ENCODE assay signal across 10 mouse cellular contexts in genomic region chr4:102253994-102254393, GRCm38 (mm10).
DNase-seq lines count a peak whose midpoint lies in the region; ATAC-seq and TF ChIP-seq lines count a peak whose summit lies in the region.
"Had no signal": no experiment of that assay in that cellular context is flagged by ENCODE, and none has a peak within 500 bp of the region (broad histone marks: within the 10 kb centered on the region; RNA-seq: fewer than 3 reads in every experiment).

No protein-coding gene starts in this region.

- no peaks in the 10 kb centered on the region for H3K9me3 ChIP-seq in heart, postnatal 0 days (replicated peaks; ENCODE audit: control insufficient read depth, low read length)
- H3K9me3 ChIP-seq in embryonic facial prominence, embryonic 12.5 days = no peaks in the 10 kb centered on the region
- H3K9me3 ChIP-seq in hindbrain, embryonic 10.5 days = no peaks in the 10 kb centered on the region
- H3K9me3 ChIP-seq in midbrain, embryonic 13.5 days = no peaks in the 10 kb centered on the region
- H3K9me3 ChIP-seq: liver, embryonic 12.5 days had no signal

- TF ChIP-seq CTCF in heart, postnatal 0 days (IDR thresholded peaks at IDR 0.05; ENCODE audit: low read depth) = no peak

- no peak overlapping the region; the same call in 1 of the 2 replicates for H3K4me3 ChIP-seq in heart, postnatal 0 days (ENCODE audit: low read depth, low read length)
- no peak overlapping the region for H3K4me3 ChIP-seq in embryonic facial prominence, embryonic 12.5 days
- peak overlapping the region; percentile 55 for H3K4me3 ChIP-seq in hindbrain, embryonic 10.5 days
- peak overlapping the region; percentile 44 for H3K4me3 ChIP-seq in midbrain, embryonic 13.5 days (replicated peaks)
- H3K4me3 ChIP-seq: liver, embryonic 12.5 days had no signal

- no peaks in the 10 kb centered on the region for H3K27me3 ChIP-seq in heart, postnatal 0 days (ENCODE audit: control insufficient read depth, insufficient read depth, low read length)
- no peaks in the 10 kb centered on the region for H3K27me3 ChIP-seq in embryonic facial prominence, embryonic 12.5 days
- H3K27me3 ChIP-seq in hindbrain, embryonic 10.5 days (ENCODE audit: insufficient read depth, poor library complexity, severe bottlenecking) = no peaks in the 10 kb centered on the region
- H3K27me3 ChIP-seq in midbrain, embryonic 13.5 days = no peaks in the 10 kb centered on the region
- H3K27me3 ChIP-seq: liver, embryonic 12.5 days had no signal

- H3K36me3 ChIP-seq in heart, postnatal 0 days (replicated peaks; ENCODE audit: control insufficient read depth, insufficient read depth, low read length) = no peaks in the 10 kb centered on the region
- H3K36me3 ChIP-seq in embryonic facial prominence, embryonic 12.5 days = no peaks in the 10 kb centered on the region
- no peaks in the 10 kb centered on the region for H3K36me3 ChIP-seq in hindbrain, embryonic 10.5 days
- no peaks in the 10 kb centered on the region for H3K36me3 ChIP-seq in midbrain, embryonic 13.5 days
- H3K36me3 ChIP-seq: liver, embryonic 12.5 days had no signal

- no peak for DNase-seq in heart, postnatal 0 days (ENCODE audit: low spot score)
- DNase-seq in heart, adult 11 months = no peak
- no peak for DNase-seq in hindbrain, embryonic 10.5 days (ENCODE audit: low spot score)
- DNase-seq in adrenal gland, adult (ENCODE audit: inconsistent age in 2 of 2, low spot score in 1 of 2) = no peak
- DNase-seq in right cerebral cortex, postnatal 10 days (ENCODE audit: low spot score in 2 of 2) = no peak
- no peak for DNase-seq in frontal cortex, postnatal 25 days (ENCODE audit: low spot score in 2 of 2)
- DNase-seq: gastrocnemius, postnatal 36 days had no signal

- no peak for ATAC-seq in heart, postnatal 0 days (ENCODE audit: insufficient read depth, low read depth)
- ATAC-seq in embryonic facial prominence, embryonic 12.5 days (ENCODE audit: insufficient number of reproducible peaks, insufficient read depth, low FRiP score, low TSS enrichment) = no peak
- peak; percentile 52 for ATAC-seq in midbrain, embryonic 13.5 days
- ATAC-seq: liver, embryonic 12.5 days had no signal

- H3K9ac ChIP-seq in heart, postnatal 0 days (replicated peaks; ENCODE audit: low read depth, low read length) = no peak overlapping the region
- no peak overlapping the region for H3K9ac ChIP-seq in embryonic facial prominence, embryonic 12.5 days
- H3K9ac ChIP-seq in midbrain, embryonic 13.5 days (replicated peaks) = 0 out of 2 replicates have a peak overlapping the region, but pooled peaks have one; percentile 57
- H3K9ac ChIP-seq: liver, embryonic 12.5 days had no signal

- TF ChIP-seq EP300 in heart, postnatal 0 days (IDR thresholded peaks at IDR 0.05; ENCODE audit: low read depth) = no peak

- H3K4me2 ChIP-seq in heart, postnatal 0 days (ENCODE audit: low read depth, low read length) = peak overlapping the region; percentile 74
- peak overlapping the region; percentile 63 for H3K4me2 ChIP-seq in embryonic facial prominence, embryonic 12.5 days (replicated peaks)
- peak overlapping the region; percentile 66 for H3K4me2 ChIP-seq in midbrain, embryonic 13.5 days (replicated peaks)

- 0 out of 2 replicates have a peak, but pooled peaks cover 7% of the 10 kb centered on the region for H3K4me1 ChIP-seq in heart, postnatal 0 days (ENCODE audit: control insufficient read depth, insufficient read depth)
- H3K4me1 ChIP-seq in embryonic facial prominence, embryonic 12.5 days = peaks cover 7% of the 10 kb centered on the region
- H3K4me1 ChIP-seq in hindbrain, embryonic 10.5 days (replicated peaks) = peaks cover 24% of the 10 kb centered on the region
- H3K4me1 ChIP-seq in midbrain, embryonic 13.5 days (replicated peaks) = peaks cover 27% of the 10 kb centered on the region
- H3K4me1 ChIP-seq: liver, embryonic 12.5 days had no signal

- H3K27ac ChIP-seq in heart, postnatal 0 days (ENCODE audit: low read depth) = no peak overlapping the region
- H3K27ac ChIP-seq in embryonic facial prominence, embryonic 12.5 days = no peak overlapping the region
- H3K27ac ChIP-seq in hindbrain, embryonic 10.5 days = peak overlapping the region; percentile 87
- H3K27ac ChIP-seq in midbrain, embryonic 13.5 days = peak overlapping the region; percentile 74
- H3K27ac ChIP-seq: liver, embryonic 12.5 days had no signal

Comparison
In these comparisons a context has a peak if more than half of its experiments do, and no peak if none do; other contexts are left out.
1. H3K27ac ChIP-seq: peak in hindbrain, embryonic 10.5 days (single experiment) and midbrain, embryonic 13.5 days (single experiment); none in heart, postnatal 0 days (single experiment) and embryonic facial prominence, embryonic 12.5 days (single experiment).
2. H3K4me3 ChIP-seq: peak in hindbrain, embryonic 10.5 days (single experiment) and midbrain, embryonic 13.5 days (single experiment); none in heart, postnatal 0 days (single experiment) and embryonic facial prominence, embryonic 12.5 days (single experiment).
3. Peak in every context shown above with its lines, with median percentiles within 50 percentile points of each other: H3K4me2 ChIP-seq.